Mouse (Mus musculus) liver, embryonic 15.5 days (tissue): ENCODE data around the gene Gab2. TPM values are rescaled to one million over a fixed set of nuclear protein-coding genes. Genes with fewer than 3 reads are reported as not detected.
A peak's percentile ranks its signal among the peaks of the same experiment; 100 is the strongest.

Experiments used
- ATAC-seq: fragments of 200-750 bp; cut with Nextera tagmentation; 2 replicates; pipeline ENCODE4 v1.8.0; 2017; ENCODE audit warnings: moderate number of reproducible peaks, mild to moderate bottlenecking, moderate library complexity; ENCODE audit not compliant: insufficient read depth
- H3K27ac ChIP-seq: fragments of 300-500 bp; sonication (generic); replicated peaks from 2 replicates; pipeline ENCODE4 v1.5.1; 2015; ENCODE audit warnings: mild to moderate bottlenecking, inconsistent platforms
- H3K27me3 ChIP-seq: fragments of 300-500 bp; sonication (generic); 2 replicates; pipeline ENCODE4 v1.6.1; 2015; ENCODE audit warnings: mild to moderate bottlenecking, inconsistent platforms
- H3K36me3 ChIP-seq: fragments of 300-500 bp; sonication (generic); replicated peaks from 2 replicates; pipeline ENCODE4 v1.6.1; 2015; ENCODE audit warnings: moderate library complexity, mild to moderate bottlenecking, inconsistent platforms
- H3K4me1 ChIP-seq: fragments of 300-500 bp; sonication (generic); replicated peaks from 2 replicates; pipeline ENCODE4 v1.6.1; 2015; ENCODE audit warnings: inconsistent platforms
- H3K4me2 ChIP-seq: fragments of 300-500 bp; sonication (generic); 2 replicates; pipeline ENCODE4 v1.6.1; 2015; ENCODE audit warnings: moderate library complexity, mild to moderate bottlenecking, inconsistent platforms
- H3K4me3 ChIP-seq: fragments of 300-500 bp; sonication (generic); replicated peaks from 2 replicates; pipeline ENCODE4 v1.5.1; 2015; ENCODE audit warnings: mild to moderate bottlenecking, inconsistent platforms
- H3K9ac ChIP-seq: fragments of 300-500 bp; sonication (generic); 2 replicates; pipeline ENCODE4 v1.6.1; 2015; ENCODE audit warnings: moderate library complexity, mild to moderate bottlenecking, inconsistent platforms
- H3K9me3 ChIP-seq: fragments of 300-500 bp; sonication (generic); replicated peaks from 2 replicates; pipeline ENCODE4 v1.6.1; 2016; ENCODE audit warnings: inconsistent platforms
- WGBS: fragments of 180-500 bp; shearing (Covaris S2); methylation state at CpG from one replicate; pipeline ENCODE4 v1.1.7; 2015; ENCODE audit warnings: mixed read lengths; ENCODE audit not compliant: insufficient replicate concordance; 5-methylcytosine and 5-hydroxymethylcytosine counted together
- polyA plus RNA-seq: library from polyadenylated mRNA; unstranded; fragments of >200 nt; fragmentation: Nextera tagmentation; extraction: Ambion mirVana; gene quantifications from 2 replicates; pipeline ENCODE4 v1.2.1, GENCODE M21; 2015

The Gab2 gene
- polyA plus RNA-seq, 1 experiment from 2014 or later: 1.9 TPM

- H3K4me1 ChIP-seq: peaks cover 8% of the 10 kb centered on the region
- H3K27ac ChIP-seq: no peak overlapping the region
- no peaks in the 10 kb centered on the region for H3K27me3 ChIP-seq
- H3K36me3 ChIP-seq: no peaks in the 10 kb centered on the region
- ATAC-seq: no peak
- no peak overlapping the region for H3K4me2 ChIP-seq
- no peak overlapping the region for H3K9ac ChIP-seq
- 71% methylated on average over 2 of the region's 2 CpGs for WGBS
- no peak overlapping the region for H3K4me3 ChIP-seq
- H3K9me3 ChIP-seq: no peaks in the 10 kb centered on the region
These were observed 69.9 kb downstream of the Gab2 start for GRCm38 (mm10) chr7:97151082-97151813.

- no peak for ATAC-seq
- Histone ChIP-seq H3K9ac (no peak overlapping the region), H3K4me1 (peaks cover 8% of the 10 kb centered on the region), H3K9me3 (no peaks in the 10 kb centered on the region), H3K27me3 (no peaks in the 10 kb centered on the region), H3K36me3 (no peaks in the 10 kb centered on the region), H3K4me2 (no peak overlapping the region), H3K4me3 (no peak overlapping the region), H3K27ac (no peak overlapping the region)
- 50% methylated on average over 2 of the region's 2 CpGs for WGBS
These were observed 73.5 kb downstream of the Gab2 start for GRCm38 (mm10) chr7:97154756-97155487.

GRCm38 (mm10) chr7:97164261-97164660 lies 82.9 kb downstream of the Gab2 start:
- Histone ChIP-seq H3K9ac (no peak overlapping the region), H3K4me1 (no peaks in the 10 kb centered on the region), H3K4me3 (no peak overlapping the region), H3K4me2 (no peak overlapping the region), H3K9me3 (no peaks in the 10 kb centered on the region), H3K36me3 (no peaks in the 10 kb centered on the region), H3K27me3 (no peaks in the 10 kb centered on the region), H3K27ac (no peak overlapping the region)
- ATAC-seq: no peak
- 62% methylated on average over 1 of the region's 1 CpGs for WGBS

- 71% methylated on average over 1 of the region's 1 CpGs for WGBS
- ATAC-seq: no peak
- Histone ChIP-seq H3K4me2 (no peak overlapping the region), H3K9ac (no peak overlapping the region), H3K9me3 (no peaks in the 10 kb centered on the region), H3K27ac (no peak overlapping the region), H3K36me3 (no peaks in the 10 kb centered on the region), H3K4me1 (peaks cover 10% of the 10 kb centered on the region), H3K4me3 (no peak overlapping the region), H3K27me3 (no peaks in the 10 kb centered on the region)
These were observed 89.7 kb downstream of the Gab2 start for GRCm38 (mm10) chr7:97171089-97171488.

GRCm38 (mm10) chr7:97171719-97172118 lies 90.3 kb downstream of the Gab2 start:
- Histone ChIP-seq H3K4me2 (peak overlapping the region; percentile 27; the same call in 1 of the 2 replicates), H3K9me3 (no peaks in the 10 kb centered on the region), H3K27ac (peak overlapping the region; percentile 53), H3K9ac (no peak overlapping the region), H3K27me3 (no peaks in the 10 kb centered on the region), H3K36me3 (no peaks in the 10 kb centered on the region), H3K4me3 (no peak overlapping the region), H3K4me1 (peaks cover 10% of the 10 kb centered on the region)
- no peak for ATAC-seq
- WGBS: 4% methylated on average over 4 of the region's 4 CpGs

- H3K9ac ChIP-seq: no peak overlapping the region
- no peak overlapping the region for H3K4me3 ChIP-seq
- H3K4me2 ChIP-seq: peak overlapping the region; percentile 27
- H3K9me3 ChIP-seq: no peaks in the 10 kb centered on the region
- H3K27ac ChIP-seq: peak overlapping the region; percentile 56
- H3K27me3 ChIP-seq: no peaks in the 10 kb centered on the region
- WGBS: 10% methylated on average over 3 of the region's 3 CpGs
- ATAC-seq: peak; percentile 58; the same call in 1 of the 2 replicates
- H3K4me1 ChIP-seq: peaks cover 10% of the 10 kb centered on the region
- no peaks in the 10 kb centered on the region for H3K36me3 ChIP-seq
These were observed 90.7 kb downstream of the Gab2 start for GRCm38 (mm10) chr7:97172126-97172525.

- Histone ChIP-seq H3K9ac (no peak overlapping the region), H3K9me3 (no peaks in the 10 kb centered on the region), H3K36me3 (no peaks in the 10 kb centered on the region), H3K4me3 (no peak overlapping the region), H3K27ac (no peak overlapping the region), H3K4me2 (no peak overlapping the region), H3K27me3 (no peaks in the 10 kb centered on the region), H3K4me1 (peaks cover 29% of the 10 kb centered on the region)
- peak; percentile 15; the same call in 1 of the 2 replicates for ATAC-seq
- WGBS: 11% methylated on average over 1 of the region's 1 CpGs
These were observed 100.5 kb downstream of the Gab2 start for GRCm38 (mm10) chr7:97181931-97182330.

- Histone ChIP-seq H3K27me3 (no peaks in the 10 kb centered on the region), H3K9me3 (no peaks in the 10 kb centered on the region), H3K4me1 (peaks cover 29% of the 10 kb centered on the region), H3K4me2 (peak overlapping the region; percentile 48), H3K36me3 (no peaks in the 10 kb centered on the region), H3K9ac (no peak overlapping the region), H3K4me3 (no peak overlapping the region), H3K27ac (peak overlapping the region; percentile 48; the same call in 1 of the 2 replicates)
- WGBS: 39% methylated on average over 4 of the region's 4 CpGs
- no peak for ATAC-seq
These were observed 102.0 kb downstream of the Gab2 start for GRCm38 (mm10) chr7:97183426-97183825.

GRCm38 (mm10) chr7:97184005-97184404 lies 102.6 kb downstream of the Gab2 start:
- Histone ChIP-seq H3K4me2 (peak overlapping the region; percentile 48), H3K27me3 (no peaks in the 10 kb centered on the region), H3K9me3 (no peaks in the 10 kb centered on the region), H3K27ac (peak overlapping the region; percentile 56), H3K9ac (no peak overlapping the region), H3K4me3 (no peak overlapping the region), H3K36me3 (no peaks in the 10 kb centered on the region), H3K4me1 (peaks cover 29% of the 10 kb centered on the region)
- 7% methylated on average over 1 of the region's 1 CpGs for WGBS
- ATAC-seq: peak; percentile 87

- Histone ChIP-seq H3K4me1 (peaks cover 22% of the 10 kb centered on the region), H3K9me3 (no peaks in the 10 kb centered on the region), H3K36me3 (no peaks in the 10 kb centered on the region), H3K4me2 (no peak overlapping the region), H3K27me3 (no peaks in the 10 kb centered on the region), H3K27ac (no peak overlapping the region), H3K4me3 (no peak overlapping the region), H3K9ac (no peak overlapping the region)
- ATAC-seq: no peak
- 72% methylated on average over 2 of the region's 2 CpGs for WGBS
These were observed 106.1 kb downstream of the Gab2 start for GRCm38 (mm10) chr7:97187387-97188081.

- H3K9ac ChIP-seq: no peak overlapping the region
- no peak overlapping the region for H3K4me2 ChIP-seq
- H3K4me3 ChIP-seq: no peak overlapping the region
- no peak for ATAC-seq
- peaks cover 10% of the 10 kb centered on the region for H3K4me1 ChIP-seq
- no peaks in the 10 kb centered on the region for H3K9me3 ChIP-seq
- WGBS: 57% methylated on average over 1 of the region's 1 CpGs
- H3K27me3 ChIP-seq: no peaks in the 10 kb centered on the region
- H3K27ac ChIP-seq: no peak overlapping the region
- H3K36me3 ChIP-seq: no peaks in the 10 kb centered on the region
These were observed 107.7 kb downstream of the Gab2 start for GRCm38 (mm10) chr7:97189116-97189515.
